In genomic region chr12:119946311-119946692, GRCm38 (mm10) we compare ENCODE assay signal across 8 mouse cellular contexts. TPM values are rescaled to one million over a fixed set of nuclear protein-coding genes. Genes with fewer than 3 reads are reported as not detected.
A peak's percentile ranks its signal among the peaks of the same experiment; 100 is the strongest.
DNase-seq lines count a peak whose midpoint lies in the region; ATAC-seq and TF ChIP-seq lines count a peak whose summit lies in the region.

No protein-coding gene starts in this region.

- no peaks in the 10 kb centered on the region for H3K27me3 ChIP-seq in ES-Bruce4 (ENCODE audit: control insufficient read depth, insufficient read depth, low read length, poor library complexity, severe bottlenecking)
- H3K27me3 ChIP-seq in forebrain, embryonic 13.5 days, result no peaks in the 10 kb centered on the region
- H3K27me3 ChIP-seq in limb, embryonic 12.5 days, result peaks cover 29% of the 10 kb centered on the region

- peak; percentile 75 for ATAC-seq in forebrain, embryonic 13.5 days
- no peak for ATAC-seq in limb, embryonic 12.5 days (ENCODE audit: insufficient number of reproducible peaks, insufficient read depth, low FRiP score, low TSS enrichment, low read depth)

- no peak overlapping the region for H3K27ac ChIP-seq in ES-Bruce4 (ENCODE audit: insufficient read depth, low read length)
- no peak overlapping the region for H3K27ac ChIP-seq in forebrain, embryonic 13.5 days
- no peak overlapping the region for H3K27ac ChIP-seq in limb, embryonic 12.5 days

- no peak for TF ChIP-seq CTCF in ES-Bruce4 (IDR thresholded peaks at IDR 0.05; ENCODE audit: low read depth, low read length)

- H3K9me3 ChIP-seq in ES-Bruce4 (replicated peaks; ENCODE audit: control insufficient read depth, insufficient read depth, low read length, poor library complexity, severe bottlenecking), result no peaks in the 10 kb centered on the region
- no peaks in the 10 kb centered on the region for H3K9me3 ChIP-seq in forebrain, embryonic 13.5 days (replicated peaks)
- no peaks in the 10 kb centered on the region for H3K9me3 ChIP-seq in limb, embryonic 12.5 days

- DNase-seq in gastrocnemius, postnatal 10 days, result peak; percentile 3
- DNase-seq in gastrocnemius, adult 8-10 months (ENCODE audit: low spot score in 2 of 2), result no peak
- DNase-seq in right cerebral cortex, postnatal 4 days, result peak; percentile 12
- DNase-seq in urinary bladder, postnatal 4 days (ENCODE audit: low spot score in 2 of 2), result no peak
- no peak for DNase-seq in layer of hippocampus, adult 9-10 months (ENCODE audit: low spot score)

- peak overlapping the region; percentile 32 for H3K4me3 ChIP-seq in ES-Bruce4 (ENCODE audit: low read depth, low read length)
- peak overlapping the region; percentile 64 for H3K4me3 ChIP-seq in forebrain, embryonic 13.5 days
- peak overlapping the region; percentile 46 for H3K4me3 ChIP-seq in limb, embryonic 12.5 days (replicated peaks)

- WGBS in forebrain, embryonic 13.5 days, result 2% methylated on average over 14 of the region's 14 CpGs
- 6% methylated on average over 14 of the region's 14 CpGs for WGBS in limb, embryonic 12.5 days

- H3K4me2 ChIP-seq in forebrain, embryonic 13.5 days, result peak overlapping the region; percentile 83
- peak overlapping the region; percentile 73 for H3K4me2 ChIP-seq in limb, embryonic 12.5 days

- no peaks in the 10 kb centered on the region for H3K4me1 ChIP-seq in ES-Bruce4 (ENCODE audit: control insufficient read depth, insufficient read depth, low read length)
- H3K4me1 ChIP-seq in forebrain, embryonic 13.5 days, result peaks cover 7% of the 10 kb centered on the region
- no peaks in the 10 kb centered on the region; the same call in 1 of the 2 replicates for H3K4me1 ChIP-seq in limb, embryonic 12.5 days (replicated peaks)

- TF ChIP-seq EP300 in ES-Bruce4 (IDR thresholded peaks at IDR 0.05; ENCODE audit: insufficient read depth, low read depth, low read length), result no peak

- TF ChIP-seq POLR2A in ES-Bruce4 (IDR thresholded peaks at IDR 0.05; ENCODE audit: insufficient read depth, low read length), result no peak

- no peaks in the 10 kb centered on the region for H3K36me3 ChIP-seq in ES-Bruce4 (ENCODE audit: control insufficient read depth, insufficient read depth, low read length, poor library complexity, severe bottlenecking)
- no peaks in the 10 kb centered on the region for H3K36me3 ChIP-seq in forebrain, embryonic 13.5 days (ENCODE audit: poor library complexity, severe bottlenecking)
- no peaks in the 10 kb centered on the region for H3K36me3 ChIP-seq in limb, embryonic 12.5 days

- peak overlapping the region; percentile 18; the same call in 1 of the 2 replicates for H3K9ac ChIP-seq in ES-Bruce4 (ENCODE audit: low read depth, poor library complexity, severe bottlenecking)
- H3K9ac ChIP-seq in forebrain, embryonic 13.5 days, result peak overlapping the region; percentile 76
- H3K9ac ChIP-seq in limb, embryonic 12.5 days (replicated peaks), result peak overlapping the region; percentile 47

RNA-seq across cellular contexts. Expression of gene Tmem196, which starts 0.7 kb away (rescaled TPM):
- under 1 TPM; 0.31 to 0.32 TPM for total RNA-seq in gastrocnemius, postnatal 10 days (2021)
- not detected for total RNA-seq in gastrocnemius, adult 8-10 months (2022)
- not detected in 2 replicates for polyA plus RNA-seq in ES-Bruce4 (2011; ENCODE audit: insufficient read depth, insufficient read length, low read depth, missing spikeins)
- 3.7 and 5.3 TPM in 2 replicates for polyA plus RNA-seq in forebrain, embryonic 13.5 days (2015; fragmentation: Nextera tagmentation; extraction: Ambion mirVana)
- polyA plus RNA-seq in limb, embryonic 12.5 days (2016; fragmentation: Nextera tagmentation; extraction: Ambion mirVana), result 0.15 and 0.59 TPM in 2 replicates

Comparison
In these comparisons a context has a peak if more than half of its experiments do, and no peak if none do; other contexts are left out.
1. DNase-seq: peak in gastrocnemius, postnatal 10 days (single experiment) and right cerebral cortex, postnatal 4 days (single experiment); none in gastrocnemius, adult 8-10 months (0 of 2), urinary bladder, postnatal 4 days (0 of 2) and layer of hippocampus, adult 9-10 months (single experiment).
2. H3K9ac ChIP-seq: peak in every context shown above with its lines; median percentile 76 in forebrain, embryonic 13.5 days; 47 in limb, embryonic 12.5 days; 18 in ES-Bruce4.
3. Peak in every context shown above with its lines, with median percentiles within 50 percentile points of each other: H3K4me3 ChIP-seq.